Mouse (Mus musculus): ENCODE measurements around the gene Med13l. TPM values are rescaled to one million over a fixed set of nuclear protein-coding genes. Genes with fewer than 3 reads are reported as not detected.

The Med13l gene
- polyA plus RNA-seq, 1 experiment from 2014 or later, result 11.5 TPM

GRCm38 (mm10) chr5:118708215-118708949, 147.9 kb downstream of the Med13l start:
- H3K9me3 ChIP-seq (ENCODE audit: control insufficient read depth, low read length), result no peaks in the 10 kb centered on the region
- H3K4me2 ChIP-seq (ENCODE audit: low read length), result no peak overlapping the region
- peaks cover 48% of the 10 kb centered on the region for H3K4me1 ChIP-seq (ENCODE audit: control insufficient read depth, insufficient read depth, low read depth, low read length)
- no peaks in the 10 kb centered on the region for H3K36me3 ChIP-seq (ENCODE audit: control insufficient read depth, insufficient read depth, low read length)
- no peaks in the 10 kb centered on the region for H3K27me3 ChIP-seq (replicated peaks; ENCODE audit: control insufficient read depth, insufficient read depth, low read length)
- H3K27ac ChIP-seq (ENCODE audit: low read depth, low read length), result no peak overlapping the region
- no peak overlapping the region for H3K4me3 ChIP-seq (ENCODE audit: low read length)
- ATAC-seq, result no peak
- 62% methylated on average over 16 of the region's 16 CpGs for WGBS
- no peak overlapping the region for H3K9ac ChIP-seq (ENCODE audit: low read depth, low read length)

DNA sequence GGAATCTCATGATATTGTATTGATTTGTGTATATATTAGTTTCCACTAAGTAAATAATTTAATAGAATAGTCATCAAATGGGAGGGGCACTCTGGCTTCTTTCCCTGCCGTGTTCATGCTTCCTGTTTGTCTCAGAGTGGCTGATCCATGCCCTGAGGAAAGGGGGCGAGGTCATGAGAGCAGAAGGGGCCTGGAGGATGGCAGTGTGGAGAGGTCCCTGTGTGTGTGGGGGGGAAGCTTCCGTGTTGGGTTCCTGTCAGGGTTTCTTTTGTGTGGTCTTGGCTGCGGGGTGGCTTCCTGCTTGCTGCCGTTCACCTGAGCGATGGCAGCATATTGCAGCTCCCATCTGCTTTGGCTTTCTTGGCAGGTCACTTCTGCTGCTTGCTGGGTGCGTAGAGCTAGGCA, 149.4 kb downstream of the Med13l start:
- Histone ChIP-seq H3K4me3 (ENCODE audit: low read length) (no peak overlapping the region), H3K4me2 (ENCODE audit: low read length) (no peak overlapping the region), H3K27me3 (replicated peaks; ENCODE audit: control insufficient read depth, insufficient read depth, low read length) (no peaks in the 10 kb centered on the region), H3K27ac (ENCODE audit: low read depth, low read length) (no peak overlapping the region), H3K9me3 (ENCODE audit: control insufficient read depth, low read length) (no peaks in the 10 kb centered on the region), H3K4me1 (ENCODE audit: control insufficient read depth, insufficient read depth, low read depth, low read length) (peaks cover 48% of the 10 kb centered on the region), H3K9ac (ENCODE audit: low read depth, low read length) (no peak overlapping the region), H3K36me3 (ENCODE audit: control insufficient read depth, insufficient read depth, low read length) (no peaks in the 10 kb centered on the region)
- no peak for ATAC-seq
- WGBS, result 69% methylated on average over 7 of the region's 7 CpGs

GRCm38 (mm10) chr5:118715518-118715917, 155.0 kb downstream of the Med13l start:
- H3K36me3 ChIP-seq (ENCODE audit: control insufficient read depth, insufficient read depth, low read length), result no peaks in the 10 kb centered on the region
- no peaks in the 10 kb centered on the region for H3K27me3 ChIP-seq (replicated peaks; ENCODE audit: control insufficient read depth, insufficient read depth, low read length)
- WGBS, result 77% methylated on average over 7 of the region's 7 CpGs
- H3K9me3 ChIP-seq (ENCODE audit: control insufficient read depth, low read length), result no peaks in the 10 kb centered on the region
- H3K27ac ChIP-seq (ENCODE audit: low read depth, low read length), result no peak overlapping the region; the same call in 1 of the 2 replicates
- no peak overlapping the region for H3K4me3 ChIP-seq (ENCODE audit: low read length)
- H3K4me2 ChIP-seq (ENCODE audit: low read length), result no peak overlapping the region
- peaks cover 28% of the 10 kb centered on the region for H3K4me1 ChIP-seq (ENCODE audit: control insufficient read depth, insufficient read depth, low read depth, low read length)
- ATAC-seq, result peak; percentile 50; the same call in 1 of the 2 replicates
- H3K9ac ChIP-seq (ENCODE audit: low read depth, low read length), result no peak overlapping the region

- H3K27ac ChIP-seq (ENCODE audit: low read depth, low read length), result no peak overlapping the region; the same call in 1 of the 2 replicates
- no peaks in the 10 kb centered on the region for H3K27me3 ChIP-seq (replicated peaks; ENCODE audit: control insufficient read depth, insufficient read depth, low read length)
- no peaks in the 10 kb centered on the region for H3K36me3 ChIP-seq (ENCODE audit: control insufficient read depth, insufficient read depth, low read length)
- ATAC-seq, result 0 out of 2 replicates have a peak, but pooled peaks have one; percentile 19
- H3K4me2 ChIP-seq (ENCODE audit: low read length), result no peak overlapping the region
- no peak overlapping the region for H3K4me3 ChIP-seq (ENCODE audit: low read length)
- no peak overlapping the region for H3K9ac ChIP-seq (ENCODE audit: low read depth, low read length)
- H3K4me1 ChIP-seq (ENCODE audit: control insufficient read depth, insufficient read depth, low read depth, low read length), result peaks cover 20% of the 10 kb centered on the region
- 45% methylated on average over 14 of the region's 14 CpGs for WGBS
- no peaks in the 10 kb centered on the region for H3K9me3 ChIP-seq (ENCODE audit: control insufficient read depth, low read length)
Observed at GRCm38 (mm10) chr5:118716295-118717271, 156.1 kb downstream of the Med13l start.

DNA sequence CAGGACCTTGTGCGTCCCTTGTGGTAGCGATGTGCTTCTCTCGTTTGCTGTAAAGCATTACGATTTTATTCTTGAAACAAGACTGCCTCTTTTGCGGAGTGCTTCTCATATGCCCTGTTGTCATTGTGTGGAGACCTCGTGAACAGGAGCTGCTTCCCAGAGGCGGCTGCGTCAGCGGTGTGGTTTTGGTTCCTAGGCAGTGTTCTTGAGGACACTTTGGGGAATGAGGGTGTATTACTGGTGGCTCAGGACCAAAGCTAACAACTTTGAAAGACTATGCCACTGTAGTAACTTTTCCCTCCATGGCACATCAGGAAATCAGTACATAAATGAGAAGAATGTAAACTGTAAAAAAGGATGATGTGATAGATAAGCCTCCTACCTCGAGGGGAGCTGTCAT, 157.0 kb downstream of the Med13l start:
- Histone ChIP-seq H3K9ac (ENCODE audit: low read depth, low read length) (no peak overlapping the region), H3K36me3 (ENCODE audit: control insufficient read depth, insufficient read depth, low read length) (0 out of 2 replicates have a peak, but pooled peaks cover 2% of the 10 kb centered on the region), H3K4me2 (ENCODE audit: low read length) (no peak overlapping the region), H3K9me3 (ENCODE audit: control insufficient read depth, low read length) (no peaks in the 10 kb centered on the region), H3K4me3 (ENCODE audit: low read length) (no peak overlapping the region), H3K4me1 (ENCODE audit: control insufficient read depth, insufficient read depth, low read depth, low read length) (peaks cover 20% of the 10 kb centered on the region), H3K27me3 (replicated peaks; ENCODE audit: control insufficient read depth, insufficient read depth, low read length) (no peaks in the 10 kb centered on the region), H3K27ac (ENCODE audit: low read depth, low read length) (no peak overlapping the region)
- 79% methylated on average over 10 of the region's 10 CpGs for WGBS
- no peak for ATAC-seq

GRCm38 (mm10) chr5:118718070-118718469, 157.6 kb downstream of the Med13l start:
- no peaks in the 10 kb centered on the region for H3K9me3 ChIP-seq (ENCODE audit: control insufficient read depth, low read length)
- H3K27ac ChIP-seq (ENCODE audit: low read depth, low read length), result no peak overlapping the region
- no peak overlapping the region for H3K4me3 ChIP-seq (ENCODE audit: low read length)
- no peak overlapping the region for H3K9ac ChIP-seq (ENCODE audit: low read depth, low read length)
- no peaks in the 10 kb centered on the region for H3K27me3 ChIP-seq (replicated peaks; ENCODE audit: control insufficient read depth, insufficient read depth, low read length)
- 89% methylated on average over 6 of the region's 6 CpGs for WGBS
- no peak overlapping the region for H3K4me2 ChIP-seq (ENCODE audit: low read length)
- no peak for ATAC-seq
- H3K36me3 ChIP-seq (ENCODE audit: control insufficient read depth, insufficient read depth, low read length), result 0 out of 2 replicates have a peak, but pooled peaks cover 2% of the 10 kb centered on the region
- H3K4me1 ChIP-seq (ENCODE audit: control insufficient read depth, insufficient read depth, low read depth, low read length), result peaks cover 24% of the 10 kb centered on the region

DNA sequence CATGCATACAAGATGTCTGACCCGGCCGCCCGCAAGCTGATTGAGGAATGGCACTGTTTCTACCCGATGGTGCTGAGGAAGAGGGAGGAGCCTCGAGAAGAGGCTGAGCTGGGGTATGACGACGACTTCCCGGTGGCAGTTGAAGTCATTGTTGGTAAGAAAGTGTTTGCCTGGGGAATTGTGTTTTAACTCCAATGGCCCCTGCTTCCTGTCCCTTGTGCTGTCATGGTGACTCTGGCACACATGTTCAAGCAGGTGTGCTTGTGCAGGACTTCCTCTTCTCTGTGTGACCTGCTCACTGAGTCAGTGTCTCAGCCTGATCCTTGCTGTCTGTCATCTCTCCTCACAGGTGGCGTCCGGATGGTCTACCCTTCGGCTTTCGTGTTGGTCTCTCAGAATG, 160.9 kb downstream of the Med13l start:
- no peak overlapping the region for H3K9ac ChIP-seq (ENCODE audit: low read depth, low read length)
- no peaks in the 10 kb centered on the region for H3K9me3 ChIP-seq (ENCODE audit: control insufficient read depth, low read length)
- WGBS, result 87% methylated on average over 12 of the region's 12 CpGs
- H3K4me1 ChIP-seq (ENCODE audit: control insufficient read depth, insufficient read depth, low read depth, low read length), result peaks cover 12% of the 10 kb centered on the region
- H3K36me3 ChIP-seq (ENCODE audit: control insufficient read depth, insufficient read depth, low read length), result peaks cover 11% of the 10 kb centered on the region
- H3K4me3 ChIP-seq (ENCODE audit: low read length), result no peak overlapping the region
- H3K4me2 ChIP-seq (ENCODE audit: low read length), result no peak overlapping the region
- ATAC-seq, result no peak
- H3K27ac ChIP-seq (ENCODE audit: low read depth, low read length), result no peak overlapping the region
- no peaks in the 10 kb centered on the region for H3K27me3 ChIP-seq (replicated peaks; ENCODE audit: control insufficient read depth, insufficient read depth, low read length)

- Histone ChIP-seq H3K36me3 (ENCODE audit: control insufficient read depth, insufficient read depth, low read length) (peaks cover 11% of the 10 kb centered on the region), H3K4me2 (ENCODE audit: low read length) (no peak overlapping the region), H3K4me3 (ENCODE audit: low read length) (no peak overlapping the region), H3K9me3 (ENCODE audit: control insufficient read depth, low read length) (no peaks in the 10 kb centered on the region), H3K9ac (ENCODE audit: low read depth, low read length) (no peak overlapping the region), H3K27ac (ENCODE audit: low read depth, low read length) (no peak overlapping the region), H3K27me3 (replicated peaks; ENCODE audit: control insufficient read depth, insufficient read depth, low read length) (no peaks in the 10 kb centered on the region), H3K4me1 (ENCODE audit: control insufficient read depth, insufficient read depth, low read depth, low read length) (peaks cover 8% of the 10 kb centered on the region)
- 76% methylated on average over 5 of the region's 5 CpGs for WGBS
- no peak for ATAC-seq
Observed at GRCm38 (mm10) chr5:118721848-118722247, 161.4 kb downstream of the Med13l start.

DNA sequence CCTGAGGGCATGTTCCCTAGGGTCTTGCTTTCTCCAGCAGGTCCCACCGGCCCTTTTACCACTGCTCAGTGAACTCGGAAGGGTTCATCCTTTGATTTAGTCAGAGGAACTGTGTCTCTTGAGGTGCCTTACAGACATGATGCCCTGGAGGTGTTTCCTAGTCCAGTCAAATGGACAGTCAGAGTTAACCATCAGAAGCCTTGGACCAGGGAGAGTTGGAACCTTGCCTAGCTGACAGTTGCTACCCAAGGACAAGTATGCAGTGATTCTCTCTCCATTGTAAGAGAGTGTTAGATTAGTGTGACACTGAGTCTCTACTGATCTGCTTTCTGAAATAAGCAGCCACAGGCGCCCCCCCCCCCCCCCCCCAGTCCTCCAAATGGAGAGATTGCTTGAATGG, 162.0 kb downstream of the Med13l start:
- no peak overlapping the region for H3K4me3 ChIP-seq (ENCODE audit: low read length)
- 70% methylated on average over 3 of the region's 3 CpGs for WGBS

More for the DNA sequence above, 162.0 kb downstream of the Med13l start:
- no peak overlapping the region for H3K27ac ChIP-seq (ENCODE audit: low read depth, low read length)
- H3K9ac ChIP-seq (ENCODE audit: low read depth, low read length), result no peak overlapping the region
- no peak for ATAC-seq
- no peaks in the 10 kb centered on the region for H3K9me3 ChIP-seq (ENCODE audit: control insufficient read depth, low read length)
- peaks cover 11% of the 10 kb centered on the region for H3K36me3 ChIP-seq (ENCODE audit: control insufficient read depth, insufficient read depth, low read length)
- H3K4me2 ChIP-seq (ENCODE audit: low read length), result no peak overlapping the region
- no peaks in the 10 kb centered on the region for H3K27me3 ChIP-seq (replicated peaks; ENCODE audit: control insufficient read depth, insufficient read depth, low read length)
- peaks cover 7% of the 10 kb centered on the region; the same call in 1 of the 2 replicates for H3K4me1 ChIP-seq (ENCODE audit: control insufficient read depth, insufficient read depth, low read depth, low read length)

Measured in hindbrain, embryonic 16.5 days (tissue).